In the genomic region with DNA sequence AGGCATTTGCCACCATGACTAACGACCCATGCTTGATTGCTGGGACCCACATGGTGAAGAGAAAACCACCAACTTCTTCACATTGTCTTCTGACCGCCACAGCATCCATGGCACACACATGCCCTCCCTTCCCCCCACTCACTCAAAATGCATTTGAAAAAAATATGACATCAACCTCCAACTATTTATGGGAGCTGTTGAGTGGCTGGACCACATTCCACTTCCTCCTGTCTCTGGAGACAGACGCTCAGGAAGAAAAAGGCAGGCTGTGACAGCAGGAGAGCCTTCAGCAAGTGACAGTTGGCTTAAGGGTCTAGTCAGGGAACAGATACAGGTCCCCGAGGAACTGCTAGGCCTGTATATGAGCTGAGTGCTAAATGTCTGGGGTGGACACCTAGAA, we compare ENCODE assay signal across 18 mouse cellular contexts. TPM values are rescaled to one million over a fixed set of nuclear protein-coding genes. Genes with fewer than 3 reads are reported as not detected.
DNase-seq lines count a peak whose midpoint lies in the region; ATAC-seq and TF ChIP-seq lines count a peak whose summit lies in the region.
"Had no signal": no experiment of that assay in that cellular context is flagged by ENCODE, and none has a peak within 500 bp of the region (broad histone marks: within the 10 kb centered on the region; RNA-seq: fewer than 3 reads in every experiment).

No protein-coding gene starts in this region.

- ATAC-seq in heart, embryonic 12.5 days (ENCODE audit: insufficient number of reproducible peaks, low FRiP score): no peak
- ATAC-seq in intestine, postnatal 0 days: 0 out of 2 replicates have a peak, but pooled peaks have one; percentile 43
- no peak for ATAC-seq in intestine, embryonic 15.5 days
- peak; percentile 32 for ATAC-seq in Patski
- no peak for ATAC-seq in megakaryocyte progenitor cell, adult 5-6 weeks (replicated peaks; ENCODE audit: poor library complexity)
- no peak for ATAC-seq in CD4-positive, CD25-positive, alpha-beta regulatory T cell, adult 4 months

- intact Hi-C loops in heart, postnatal 36 days (cut with DNase I): no loop called here

- H3K4me2 ChIP-seq in heart, embryonic 12.5 days: 0 out of 2 replicates have a peak overlapping the region, but pooled peaks have one; percentile 9
- H3K4me2 ChIP-seq in intestine, postnatal 0 days (replicated peaks; ENCODE audit: low read depth): no peak overlapping the region
- no peak overlapping the region for H3K4me2 ChIP-seq in intestine, embryonic 15.5 days (replicated peaks)
- H3K4me2 ChIP-seq: embryonic facial prominence, embryonic 12.5 days; liver, embryonic 15.5 days had no signal

- DNase-seq in heart, postnatal 36 days: no peak
- no peak for DNase-seq in Patski (ENCODE audit: low read depth, low spot score)
- DNase-seq in lung, postnatal 10 days: peak; percentile 60
- DNase-seq: adrenal gland, postnatal 25 days; B cell, adult 2 months; cerebellum, adult 18-20 months; cerebellum, postnatal 36 days; gastrocnemius, postnatal 25 days; spleen, adult 18-20 months; thymus, adult 2 months had no signal

- TF ChIP-seq CTCF in intestine, postnatal 0 days (IDR thresholded peaks at IDR 0.05; ENCODE audit: low read depth): no peak
- TF ChIP-seq CTCF in Patski (IDR thresholded peaks at IDR 0.05): no peak

- H3K27me3 ChIP-seq in heart, embryonic 12.5 days (replicated peaks): no peaks in the 10 kb centered on the region
- H3K27me3 ChIP-seq in intestine, postnatal 0 days (replicated peaks; ENCODE audit: control insufficient read depth, insufficient read depth, low read length): no peaks in the 10 kb centered on the region
- no peaks in the 10 kb centered on the region for H3K27me3 ChIP-seq in intestine, embryonic 15.5 days (replicated peaks)
- no peaks in the 10 kb centered on the region for H3K27me3 ChIP-seq in Patski
- H3K27me3 ChIP-seq: embryonic facial prominence, embryonic 12.5 days; liver, embryonic 15.5 days had no signal

- peaks cover 42% of the 10 kb centered on the region for H3K36me3 ChIP-seq in heart, embryonic 12.5 days
- peaks cover 23% of the 10 kb centered on the region for H3K36me3 ChIP-seq in intestine, postnatal 0 days (ENCODE audit: control insufficient read depth, insufficient read depth)
- H3K36me3 ChIP-seq in intestine, embryonic 15.5 days: 0 out of 2 replicates have a peak, but pooled peaks cover 3% of the 10 kb centered on the region

- H3K9me3 ChIP-seq in heart, embryonic 12.5 days (replicated peaks): no peaks in the 10 kb centered on the region
- H3K9me3 ChIP-seq in intestine, postnatal 0 days (ENCODE audit: control insufficient read depth): no peaks in the 10 kb centered on the region
- no peaks in the 10 kb centered on the region for H3K9me3 ChIP-seq in intestine, embryonic 15.5 days
- H3K9me3 ChIP-seq: embryonic facial prominence, embryonic 12.5 days; hindbrain, embryonic 10.5 days; liver, embryonic 15.5 days had no signal

- 48% methylated on average over 4 of the region's 4 CpGs for WGBS in heart, embryonic 12.5 days
- WGBS in intestine, postnatal 0 days: 63% methylated on average over 4 of the region's 4 CpGs
- WGBS in intestine, embryonic 15.5 days: 71% methylated on average over 4 of the region's 4 CpGs

- in situ Hi-C loops in Patski (cut with MboI; ENCODE audit: low pct_unique_long_range_greater_than_20kb): no loop called here

- peak overlapping the region; percentile 61 for H3K27ac ChIP-seq in heart, embryonic 12.5 days (ENCODE audit: poor library complexity, severe bottlenecking)
- H3K27ac ChIP-seq in intestine, postnatal 0 days (ENCODE audit: low read depth, low read length): no peak overlapping the region
- no peak overlapping the region for H3K27ac ChIP-seq in intestine, embryonic 15.5 days
- H3K27ac ChIP-seq: embryonic facial prominence, embryonic 12.5 days; hindbrain, embryonic 10.5 days; liver, embryonic 15.5 days had no signal

- POLR2A ChIA-PET in Patski (lab: Charles Lee): interaction anchor here (1.0 to 1.6 kb wide), 2 partner anchors 34 to 37 kb away, joined by 3 read pairs; no protein-coding TSS in a partner anchor

- H3K9ac ChIP-seq in heart, embryonic 12.5 days: no peak overlapping the region
- no peak overlapping the region for H3K9ac ChIP-seq in intestine, postnatal 0 days (ENCODE audit: low read depth, low read length)
- no peak overlapping the region for H3K9ac ChIP-seq in intestine, embryonic 15.5 days
- H3K9ac ChIP-seq: embryonic facial prominence, embryonic 12.5 days; liver, embryonic 15.5 days had no signal

- H3K4me3 ChIP-seq in heart, embryonic 12.5 days: no peak overlapping the region
- no peak overlapping the region for H3K4me3 ChIP-seq in intestine, postnatal 0 days (ENCODE audit: low read depth, low read length)
- no peak overlapping the region for H3K4me3 ChIP-seq in intestine, embryonic 15.5 days (replicated peaks)
- H3K4me3 ChIP-seq: embryonic facial prominence, embryonic 12.5 days; hindbrain, embryonic 10.5 days; liver, embryonic 15.5 days had no signal

- CTCF ChIA-PET in Patski (lab: Charles Lee): no interaction called here

- H3K4me1 ChIP-seq in heart, embryonic 12.5 days (replicated peaks): peaks cover 18% of the 10 kb centered on the region
- no peaks in the 10 kb centered on the region for H3K4me1 ChIP-seq in intestine, postnatal 0 days (replicated peaks; ENCODE audit: control insufficient read depth, insufficient read depth, low read length)
- H3K4me1 ChIP-seq in intestine, embryonic 15.5 days (replicated peaks): no peaks in the 10 kb centered on the region
- H3K4me1 ChIP-seq: embryonic facial prominence, embryonic 12.5 days; hindbrain, embryonic 10.5 days; liver, embryonic 15.5 days had no signal

RNA-seq across cellular contexts. Expression of a gene that starts 10.8 kb away (rescaled TPM):
- polyA plus RNA-seq in heart, embryonic 12.5 days (2016; fragmentation: Nextera tagmentation; extraction: Ambion mirVana): 5.9 and 6.2 TPM in 2 replicates
- total RNA-seq in heart, postnatal 36 days (2021): under 1 TPM; 0.50 to 0.73 TPM
- 27.6 and 28.0 TPM in 2 replicates for polyA plus RNA-seq in intestine, postnatal 0 days (2015; fragmentation: Nextera tagmentation; extraction: Ambion mirVana)
- 15.7 and 16.9 TPM in 2 replicates for polyA plus RNA-seq in intestine, embryonic 15.5 days (2015; fragmentation: Nextera tagmentation; extraction: Ambion mirVana)
- polyA plus RNA-seq in Patski (2021): 34.8 TPM
- not detected in 2 replicates for total RNA-seq in megakaryocyte progenitor cell, adult 5-6 weeks (2015)
- not detected in 2 replicates for total RNA-seq in megakaryocyte progenitor cell, adult 5-6 weeks (2017)
- 1 to 10 TPM; 7.3 to 10.0 TPM for polyA plus RNA-seq in CD4-positive, CD25-positive, alpha-beta regulatory T cell, adult 4 months (2017; shearing (Covaris generic))

RNA-seq across cellular contexts. Expression of a gene that starts 49.5 kb away (rescaled TPM):
- 22.0 and 22.9 TPM in 2 replicates for polyA plus RNA-seq in heart, embryonic 12.5 days (2016; fragmentation: Nextera tagmentation; extraction: Ambion mirVana)
- total RNA-seq in heart, postnatal 36 days (2021): 1 to 10 TPM; 5.9 to 8.2 TPM
- 8.3 and 9.8 TPM in 2 replicates for polyA plus RNA-seq in intestine, postnatal 0 days (2015; fragmentation: Nextera tagmentation; extraction: Ambion mirVana)
- 25.4 and 25.9 TPM in 2 replicates for polyA plus RNA-seq in intestine, embryonic 15.5 days (2015; fragmentation: Nextera tagmentation; extraction: Ambion mirVana)
- polyA plus RNA-seq in Patski (2021): 22.9 TPM
- total RNA-seq in megakaryocyte progenitor cell, adult 5-6 weeks (2015): 23.8 and 24.0 TPM in 2 replicates
- total RNA-seq in megakaryocyte progenitor cell, adult 5-6 weeks (2017): 15.7 and 19.4 TPM in 2 replicates
- polyA plus RNA-seq in CD4-positive, CD25-positive, alpha-beta regulatory T cell, adult 4 months (2017; shearing (Covaris generic)): 10 to 100 TPM; 10.5 to 13.8 TPM

RNA-seq across cellular contexts. Expression of a gene that starts 49.6 kb away (rescaled TPM):
- 13.1 and 15.4 TPM in 2 replicates for polyA plus RNA-seq in heart, embryonic 12.5 days (2016; fragmentation: Nextera tagmentation; extraction: Ambion mirVana)
- total RNA-seq in heart, postnatal 36 days (2021): 10 to 100 TPM; 13.6 to 26.1 TPM
- 2.5 and 3.1 TPM in 2 replicates for polyA plus RNA-seq in intestine, postnatal 0 days (2015; fragmentation: Nextera tagmentation; extraction: Ambion mirVana)
- polyA plus RNA-seq in intestine, embryonic 15.5 days (2015; fragmentation: Nextera tagmentation; extraction: Ambion mirVana): 12.3 and 15.0 TPM in 2 replicates
- 29.4 TPM for polyA plus RNA-seq in Patski (2021)
- total RNA-seq in megakaryocyte progenitor cell, adult 5-6 weeks (2015): 31.0 and 33.0 TPM in 2 replicates
- 32.8 and 35.5 TPM in 2 replicates for total RNA-seq in megakaryocyte progenitor cell, adult 5-6 weeks (2017)
- 1 to 10 TPM; 4.8 to 5.4 TPM for polyA plus RNA-seq in CD4-positive, CD25-positive, alpha-beta regulatory T cell, adult 4 months (2017; shearing (Covaris generic))

Comparison
In these comparisons a context has a peak if more than half of its experiments do, and no peak if none do; other contexts are left out.
1. ATAC-seq: peak in intestine, postnatal 0 days (single experiment) and Patski (single experiment); none in heart, embryonic 12.5 days (single experiment), intestine, embryonic 15.5 days (single experiment), megakaryocyte progenitor cell, adult 5-6 weeks (single experiment) and CD4-positive, CD25-positive, alpha-beta regulatory T cell, adult 4 months (single experiment).